Mouse (Mus musculus) gastrocnemius, postnatal 10 days (tissue): ENCODE measurements at regions not wholly inside any gene's neighbourhood (a gene's known extent, or its start where the extent isn't known, plus 50 kb on each side); places are given as distances from the start of the nearest gene placed in this dataset.

ENCODE experiments used
- DNase-seq: peaks from one replicate; pipeline ENCODE4 v3.0.0; 2021; ENCODE audit warnings: mixed read lengths

- no peak for DNase-seq
These were observed 514.1 kb upstream of the Gm10131 start for GRCm38 (mm10) chr8:34625670-34626069.

- DNase-seq = no peak
These were observed 512.2 kb upstream of the Gm10131 start for GRCm38 (mm10) chr8:34623783-34624182.

- no peak for DNase-seq
These were observed 510.9 kb upstream of the Gm10131 start for GRCm38 (mm10) chr8:34622177-34623114.

DNA sequence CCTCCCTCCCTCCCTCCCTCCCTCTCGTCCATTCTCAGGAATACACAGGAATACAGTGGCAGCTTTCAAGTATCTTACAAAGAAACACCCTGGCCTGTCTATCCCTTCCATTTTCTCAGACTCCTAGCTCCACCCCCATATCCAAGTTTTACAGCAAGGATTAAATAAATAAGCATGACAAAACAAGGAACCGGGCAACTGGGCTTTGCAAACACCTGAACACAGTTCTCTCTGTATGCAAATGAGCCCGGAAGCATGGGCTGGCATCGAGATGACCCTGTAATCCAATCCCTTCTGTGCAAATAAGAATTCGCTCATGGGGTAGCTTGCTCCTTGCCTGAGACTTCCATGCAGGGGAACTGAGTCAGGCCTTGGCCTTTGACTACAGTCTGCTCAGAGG is 506.5 kb upstream of the Gm10131 start:
- DNase-seq = no peak

GRCm38 (mm10) chr8:34614987-34615386 is 503.4 kb upstream of the Gm10131 start:
- no peak for DNase-seq

- DNase-seq = no peak
These were observed 502.5 kb upstream of the Gm10131 start for GRCm38 (mm10) chr8:34614031-34614526.

GRCm38 (mm10) chr8:34613138-34613537 is 501.6 kb upstream of the Gm10131 start:
- no peak for DNase-seq

DNA sequence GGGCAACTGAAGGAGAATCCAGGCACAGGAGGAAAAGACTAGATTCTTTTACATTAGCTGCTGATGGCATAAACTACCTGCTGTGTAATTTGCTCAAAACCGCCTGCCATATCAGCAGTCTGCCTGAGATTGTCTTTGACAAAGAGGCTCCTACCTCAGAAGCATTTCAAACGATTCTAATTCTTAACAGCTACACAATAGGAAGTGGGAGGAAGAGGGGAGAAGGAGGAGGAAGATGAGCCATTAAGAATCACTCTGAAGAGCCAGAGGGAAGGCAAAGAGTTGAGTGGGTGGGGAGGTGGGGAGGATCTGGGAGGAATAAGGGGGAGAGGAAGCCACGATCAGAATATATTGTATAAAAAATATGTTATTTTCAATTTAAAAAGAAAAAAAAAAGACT is 500.9 kb upstream of the Gm10131 start:
- no peak for DNase-seq

DNA sequence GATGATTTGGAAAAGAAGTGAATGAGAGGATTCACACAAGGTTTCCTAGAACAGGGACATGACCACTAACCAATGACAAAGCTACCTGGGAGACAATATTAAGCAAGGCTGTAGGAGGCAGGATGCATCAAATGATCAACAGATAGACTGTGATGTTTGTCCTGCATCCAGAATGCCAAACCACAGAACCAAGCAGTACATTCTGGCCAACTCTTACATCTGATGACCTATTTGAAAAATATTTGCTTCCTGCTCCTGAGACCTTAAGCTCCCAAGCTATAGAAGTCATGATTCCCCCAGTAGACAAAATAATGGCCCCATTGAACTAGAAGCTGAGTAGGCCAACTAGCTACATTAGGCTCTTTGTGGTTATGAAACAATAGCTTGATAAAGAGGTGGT is 498.6 kb upstream of the Gm10131 start:
- no peak for DNase-seq

DNA sequence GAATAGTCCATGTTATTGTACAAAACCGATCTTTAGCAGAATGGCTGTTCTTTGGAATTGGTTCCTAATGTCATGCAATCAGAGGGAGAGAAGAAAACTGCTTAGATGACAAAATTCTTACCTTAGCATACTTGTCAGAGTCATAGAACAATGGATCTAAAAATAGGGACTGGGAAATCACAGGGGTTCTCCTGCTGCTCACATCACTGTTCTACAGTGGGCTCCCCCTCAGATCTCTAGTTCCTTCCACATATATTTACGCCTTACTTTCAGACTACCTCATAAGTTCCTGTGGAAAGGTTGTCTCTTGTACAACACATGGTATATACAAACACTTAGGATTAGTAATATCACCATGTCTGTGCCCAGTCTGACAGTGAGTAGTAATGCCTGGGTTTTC is 495.9 kb upstream of the Gm10131 start:
- DNase-seq = no peak

GRCm38 (mm10) chr8:34605031-34605430 is 493.5 kb upstream of the Gm10131 start:
- DNase-seq = no peak

GRCm38 (mm10) chr8:34604581-34604980 is 493.0 kb upstream of the Gm10131 start:
- no peak for DNase-seq

DNA sequence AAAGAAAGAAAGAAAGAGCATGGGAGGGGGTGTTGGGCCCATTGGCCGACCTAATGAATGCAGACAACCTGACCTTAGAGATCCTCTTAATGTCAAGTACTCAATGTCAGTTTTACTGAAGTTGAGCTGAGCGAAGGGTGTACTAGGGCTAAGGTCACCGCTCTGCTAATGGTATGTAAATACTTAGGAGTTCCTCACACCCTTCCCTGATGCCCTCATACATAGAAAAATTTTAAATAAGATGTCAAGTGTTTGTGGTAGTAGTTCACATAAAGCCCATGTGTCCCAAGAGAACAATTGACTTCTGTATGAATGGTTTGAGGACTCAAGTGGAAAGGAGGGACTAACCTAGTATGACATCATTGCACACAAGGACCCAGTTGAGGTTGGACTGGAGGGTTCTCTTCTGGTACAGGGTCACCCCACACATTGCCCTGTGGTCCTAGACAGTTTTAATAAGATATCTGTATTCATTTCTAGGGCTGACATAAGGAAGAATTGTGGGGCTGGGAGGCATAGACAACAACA is 490.0 kb upstream of the Gm10131 start:
- DNase-seq = no peak

DNA sequence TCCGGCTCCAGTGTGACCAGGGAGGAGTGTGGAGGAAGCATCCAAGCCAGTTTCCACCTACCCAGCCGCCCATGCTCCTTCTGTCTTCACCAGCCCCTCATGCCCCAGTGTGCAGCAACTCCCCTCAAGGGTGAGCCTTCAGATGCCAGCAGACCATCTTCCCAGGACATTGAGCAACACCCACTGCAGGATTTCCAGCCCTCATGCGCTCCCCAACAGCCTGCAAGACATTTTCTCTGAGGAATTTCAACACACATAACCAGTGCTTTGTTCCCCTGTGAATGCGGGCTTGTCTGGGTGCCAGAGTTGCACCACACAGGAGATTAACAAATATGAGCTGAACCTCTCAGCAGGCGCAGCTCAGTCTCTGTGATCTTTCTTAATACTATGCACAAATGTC is 489.3 kb upstream of the Gm10131 start:
- no peak for DNase-seq

DNA sequence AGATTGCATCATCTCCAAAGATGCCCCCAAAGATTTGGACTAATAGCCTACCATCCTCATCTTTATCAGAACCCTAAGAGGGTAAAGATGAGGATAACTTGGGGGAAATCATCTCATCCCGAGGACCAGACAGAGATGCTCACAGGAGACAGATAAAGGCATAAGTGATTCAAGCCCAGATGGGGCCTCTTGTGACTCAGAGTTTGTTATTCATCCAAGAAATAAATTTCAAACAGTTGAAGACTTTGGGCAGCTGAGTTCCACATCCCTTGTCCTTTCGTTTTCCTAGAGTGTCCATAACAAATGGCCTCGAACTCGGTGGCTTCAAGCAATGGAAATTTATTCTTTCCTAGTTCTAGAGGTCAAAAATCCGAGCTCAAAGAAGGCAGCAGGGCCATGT is 485.1 kb upstream of the Gm10131 start:
- DNase-seq = no peak

GRCm38 (mm10) chr8:34590976-34591749 is 479.6 kb upstream of the Gm10131 start:
- no peak for DNase-seq

- DNase-seq = no peak
These were observed 466.5 kb upstream of the Gm10131 start for GRCm38 (mm10) chr8:34578043-34578442.

DNA sequence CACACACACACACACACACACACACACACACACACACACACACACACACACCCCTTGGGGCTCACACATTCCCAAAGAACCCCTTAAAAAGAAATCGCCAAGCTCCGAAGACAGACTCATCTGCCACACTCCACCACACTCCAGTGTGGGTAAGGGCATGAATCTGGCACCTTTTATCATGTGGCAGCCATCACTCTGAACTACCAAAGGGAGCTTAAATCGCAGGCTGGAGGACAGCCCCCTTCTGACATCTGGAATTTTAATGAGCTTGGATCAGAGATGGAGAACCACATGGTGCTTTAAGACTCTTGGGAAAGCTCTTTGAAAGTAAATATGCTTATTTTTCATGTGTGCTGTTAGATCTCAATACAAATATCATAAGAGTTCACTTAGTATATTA is 462.5 kb upstream of the Gm10131 start:
- DNase-seq = no peak

- DNase-seq = no peak
These were observed 461.7 kb upstream of the Gm10131 start for GRCm38 (mm10) chr8:34573007-34573881.

GRCm38 (mm10) chr8:34571736-34572135 is 460.2 kb upstream of the Gm10131 start:
- DNase-seq = no peak

DNA sequence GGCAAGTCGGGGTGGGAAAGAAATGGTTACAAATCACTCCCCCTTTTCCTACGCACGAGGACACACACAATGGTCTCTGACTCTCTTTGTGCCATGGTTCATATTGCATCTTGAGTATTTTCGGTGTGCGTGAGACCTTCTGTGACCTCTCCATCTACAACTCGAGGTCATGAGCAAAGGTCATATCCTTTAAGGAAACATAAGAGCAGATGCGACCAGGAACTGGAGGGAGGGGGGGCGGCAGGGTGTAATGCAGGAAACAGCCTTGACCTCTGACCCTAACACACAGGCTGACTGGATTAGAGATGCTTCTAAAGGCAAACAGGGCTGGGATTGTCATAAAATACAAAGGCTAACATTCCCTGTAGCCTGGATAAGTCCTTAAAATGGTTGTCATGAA is 450.7 kb upstream of the Gm10131 start:
- DNase-seq = no peak

GRCm38 (mm10) chr8:34549786-34550185 is 438.2 kb upstream of the Gm10131 start:
- DNase-seq = no peak
